Mouse (Mus musculus) heart, embryonic 14.5 days (tissue): ENCODE measurements at regions not wholly inside any gene's neighbourhood (a gene's known extent, or its start where the extent isn't known, plus 50 kb on each side); places are given as distances from the start of the nearest gene placed in this dataset.
A peak's percentile ranks its signal among the peaks of the same experiment; 100 is the strongest.

Source experiments
- ATAC-seq: fragments of 200-750 bp; cut with Nextera tagmentation; 2 replicates; pipeline ENCODE4 v1.8.0; 2017; ENCODE audit warnings: low read depth, moderate TSS enrichment; ENCODE audit not compliant: insufficient number of reproducible peaks, insufficient read depth, low FRiP score
- H3K27ac ChIP-seq, 2 experiments: fragments of 200-500 bp in 1 of 2; fragments of 300-500 bp in 1 of 2; sonication (generic) in 1 of 2; replicated peaks in 1 of 2; 2 replicates each; pipeline ENCODE4 v1.5.1; 2012 to 2014; ENCODE audit warnings: low read depth in 2 of 2, low read length in 2 of 2, control low read depth in 1 of 2, mild to moderate bottlenecking in 1 of 2, mixed read lengths in 1 of 2; ENCODE audit not compliant: control insufficient read depth in 1 of 2, insufficient read depth in 1 of 2
- H3K27me3 ChIP-seq: fragments of 300-500 bp; sonication (generic); 2 replicates; pipeline ENCODE4 v1.6.1; 2014; ENCODE audit warnings: mild to moderate bottlenecking, low read length, control low read depth; ENCODE audit not compliant: control insufficient read depth, insufficient read depth
- H3K36me3 ChIP-seq: fragments of 300-500 bp; sonication (generic); 2 replicates; pipeline ENCODE4 v1.6.1; 2014; ENCODE audit warnings: mild to moderate bottlenecking, control low read depth, low read length, mixed read lengths; ENCODE audit not compliant: control insufficient read depth, insufficient read depth
- H3K4me1 ChIP-seq, 2 experiments: fragments of 200-500 bp in 1 of 2; fragments of 300-500 bp in 1 of 2; sonication (generic) in 1 of 2; 2 replicates each; pipeline ENCODE4 v1.6.1; 2012 to 2014; ENCODE audit warnings: low read length in 2 of 2, control low read depth in 1 of 2, mixed read lengths in 1 of 2; ENCODE audit not compliant: control insufficient read depth in 2 of 2, insufficient read depth in 2 of 2
- H3K4me2 ChIP-seq: fragments of 300-500 bp; sonication (generic); 2 replicates; pipeline ENCODE4 v1.6.1; 2014; ENCODE audit warnings: mild to moderate bottlenecking, low read length
- H3K4me3 ChIP-seq, 2 experiments: fragments of 200-500 bp in 1 of 2; fragments of 300-500 bp in 1 of 2; sonication (generic) in 1 of 2; 2 replicates each; pipeline ENCODE4 v1.5.1; 2012 to 2014; ENCODE audit warnings: low read length in 2 of 2, mild to moderate bottlenecking in 2 of 2, control low read depth in 1 of 2, low read depth in 1 of 2, moderate library complexity in 1 of 2; ENCODE audit not compliant: control insufficient read depth in 1 of 2, insufficient read depth in 1 of 2
- H3K9ac ChIP-seq: fragments of 300-500 bp; sonication (generic); 2 replicates; pipeline ENCODE4 v1.6.1; 2014; ENCODE audit warnings: mild to moderate bottlenecking, low read length
- H3K9me3 ChIP-seq: fragments of 300-500 bp; sonication (generic); 2 replicates; pipeline ENCODE4 v1.6.1; 2016; ENCODE audit warnings: low read length, control low read depth; ENCODE audit not compliant: control insufficient read depth
- WGBS: fragments of 180-500 bp; shearing (Covaris S2); extraction: QIAGEN DNeasy Blood & Tissue Kit; methylation state at CpG from one replicate; pipeline ENCODE4 v1.1.7; 2014; 5-methylcytosine and 5-hydroxymethylcytosine counted together

- H3K27me3 ChIP-seq: no peaks in the 10 kb centered on the region
- H3K4me1 ChIP-seq: no peaks in the 10 kb centered on the region
- no peaks in the 10 kb centered on the region for H3K36me3 ChIP-seq
- H3K27ac ChIP-seq: no peak overlapping the region
- no peak overlapping the region for H3K4me3 ChIP-seq
- ATAC-seq: no peak
- no peak overlapping the region for H3K4me2 ChIP-seq
- no peaks in the 10 kb centered on the region for H3K9me3 ChIP-seq
- no peak overlapping the region for H3K9ac ChIP-seq
- 51% methylated on average over 2 of the region's 2 CpGs for WGBS
These were observed 225.1 kb upstream of the Tgfbr2 start for GRCm38 (mm10) chr9:116400270-116400669.

GRCm38 (mm10) chr9:116399296-116399695 is 224.1 kb upstream of the Tgfbr2 start:
- 88% methylated on average over 1 of the region's 1 CpGs for WGBS
- H3K9me3 ChIP-seq: no peaks in the 10 kb centered on the region
- no peaks in the 10 kb centered on the region for H3K4me1 ChIP-seq
- no peaks in the 10 kb centered on the region for H3K27me3 ChIP-seq
- H3K9ac ChIP-seq: no peak overlapping the region
- H3K36me3 ChIP-seq: no peaks in the 10 kb centered on the region
- ATAC-seq: no peak
- no peak overlapping the region for H3K27ac ChIP-seq
- H3K4me3 ChIP-seq: no peak overlapping the region
- H3K4me2 ChIP-seq: no peak overlapping the region

- Histone ChIP-seq H3K9me3 (no peaks in the 10 kb centered on the region), H3K36me3 (no peaks in the 10 kb centered on the region), H3K4me2 (no peak overlapping the region), H3K27ac (no peak overlapping the region), H3K4me1 (no peaks in the 10 kb centered on the region), H3K9ac (no peak overlapping the region), H3K27me3 (no peaks in the 10 kb centered on the region), H3K4me3 (no peak overlapping the region)
- 78% methylated on average over 8 of the region's 8 CpGs for WGBS
- no peak for ATAC-seq
These were observed 217.1 kb upstream of the Tgfbr2 start for GRCm38 (mm10) chr9:116392258-116392657.

- Histone ChIP-seq H3K4me3 (no peak overlapping the region), H3K4me2 (no peak overlapping the region), H3K27me3 (no peaks in the 10 kb centered on the region), H3K27ac (no peak overlapping the region), H3K36me3 (no peaks in the 10 kb centered on the region), H3K9ac (no peak overlapping the region), H3K9me3 (no peaks in the 10 kb centered on the region), H3K4me1 (no peaks in the 10 kb centered on the region)
- no peak for ATAC-seq
- 71% methylated on average over 3 of the region's 3 CpGs for WGBS
These were observed 214.6 kb upstream of the Tgfbr2 start for GRCm38 (mm10) chr9:116389781-116390180.

- Histone ChIP-seq H3K4me3 (no peak overlapping the region), H3K27ac (no peak overlapping the region), H3K9ac (no peak overlapping the region), H3K36me3 (no peaks in the 10 kb centered on the region), H3K9me3 (no peaks in the 10 kb centered on the region), H3K27me3 (no peaks in the 10 kb centered on the region), H3K4me1 (peaks cover 3 to 9% of the 10 kb centered on the region in 2 experiments; a peak in 3 of 4 replicates), H3K4me2 (no peak overlapping the region)
- ATAC-seq: no peak
- 51% methylated on average over 8 of the region's 8 CpGs for WGBS
These were observed 213.7 kb upstream of the Tgfbr2 start for GRCm38 (mm10) chr9:116388863-116389262.

GRCm38 (mm10) chr9:116388025-116388424 is 212.9 kb upstream of the Tgfbr2 start:
- Histone ChIP-seq H3K27ac (no peak overlapping the region), H3K9me3 (no peaks in the 10 kb centered on the region), H3K36me3 (no peaks in the 10 kb centered on the region), H3K4me1 (peaks cover 9 to 17% of the 10 kb centered on the region in 2 experiments), H3K9ac (no peak overlapping the region), H3K4me3 (no peak overlapping the region), H3K27me3 (no peaks in the 10 kb centered on the region), H3K4me2 (no peak overlapping the region)
- no peak for ATAC-seq
- WGBS: 91% methylated on average over 9 of the region's 9 CpGs

GRCm38 (mm10) chr9:116384176-116385076 is 209.3 kb upstream of the Tgfbr2 start:
- WGBS: 58% methylated on average over 21 of the region's 21 CpGs
- Histone ChIP-seq H3K4me1 (peaks cover 9 to 18% of the 10 kb centered on the region in 2 experiments), H3K9me3 (no peaks in the 10 kb centered on the region), H3K4me3 (peak overlapping the region in 1 of 2 experiments; percentile 29; a peak in 2 of 4 replicates), H3K36me3 (no peaks in the 10 kb centered on the region), H3K27me3 (no peaks in the 10 kb centered on the region), H3K9ac (peak overlapping the region; percentile 51), H3K4me2 (peak overlapping the region; percentile 71), H3K27ac (peak overlapping the region in 1 of 2 experiments; percentile 65; a peak in 2 of 4 replicates)
- peak; percentile 50; the same call in 1 of the 2 replicates for ATAC-seq
